Mouse (Mus musculus) fibroblast of lung, adult 2 months (primary cell): ENCODE measurements at regions not wholly inside any gene's neighbourhood (a gene's known extent, or its start where the extent isn't known, plus 50 kb on each side); places are given as distances from the start of the nearest gene placed in this dataset.

Experiments used
- DNase-seq: peaks from one replicate; pipeline ENCODE4 v3.0.0-alpha.2; 2011; ENCODE audit warnings: low read depth

DNA sequence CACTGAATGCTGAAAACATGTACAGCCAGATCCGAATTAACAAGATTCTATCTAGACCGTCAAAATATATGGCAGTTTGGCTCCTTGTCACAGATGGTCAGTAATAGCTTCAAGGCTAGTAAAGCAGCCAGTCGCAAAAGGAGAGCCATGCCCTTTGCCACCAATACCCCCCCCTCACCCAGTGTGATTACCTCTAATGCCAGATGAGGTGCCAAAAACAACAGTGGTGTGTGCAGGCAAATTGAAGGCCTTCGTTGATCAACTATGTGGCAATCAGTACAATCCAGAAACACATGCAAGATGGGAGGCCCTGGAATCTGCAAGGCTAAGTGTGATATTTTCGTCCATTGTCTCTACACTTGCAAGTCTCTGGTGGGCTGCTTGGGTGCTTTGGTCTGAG, 75.8 kb upstream of the Kcnd3 start:
- peak; percentile 14 for DNase-seq

DNA sequence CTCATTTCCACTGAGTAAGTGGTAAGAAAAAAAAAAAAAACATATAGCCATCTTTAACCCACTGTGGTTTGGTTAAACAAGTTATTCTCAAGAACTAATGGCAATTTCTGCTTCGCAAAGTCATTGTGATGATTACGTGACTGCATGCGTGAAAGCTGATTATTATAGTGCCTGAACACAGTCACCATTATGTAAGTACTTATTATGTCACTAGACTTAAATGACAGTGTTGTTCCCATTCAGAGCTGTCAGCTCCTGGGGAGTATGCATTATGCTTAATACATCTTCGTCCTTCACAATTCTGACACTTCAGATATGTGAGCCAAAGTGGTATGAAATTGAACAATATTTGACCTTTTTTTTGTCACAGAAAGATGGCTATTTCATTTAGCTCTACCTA, 71.3 kb upstream of the Kcnd3 start:
- no peak for DNase-seq

DNA sequence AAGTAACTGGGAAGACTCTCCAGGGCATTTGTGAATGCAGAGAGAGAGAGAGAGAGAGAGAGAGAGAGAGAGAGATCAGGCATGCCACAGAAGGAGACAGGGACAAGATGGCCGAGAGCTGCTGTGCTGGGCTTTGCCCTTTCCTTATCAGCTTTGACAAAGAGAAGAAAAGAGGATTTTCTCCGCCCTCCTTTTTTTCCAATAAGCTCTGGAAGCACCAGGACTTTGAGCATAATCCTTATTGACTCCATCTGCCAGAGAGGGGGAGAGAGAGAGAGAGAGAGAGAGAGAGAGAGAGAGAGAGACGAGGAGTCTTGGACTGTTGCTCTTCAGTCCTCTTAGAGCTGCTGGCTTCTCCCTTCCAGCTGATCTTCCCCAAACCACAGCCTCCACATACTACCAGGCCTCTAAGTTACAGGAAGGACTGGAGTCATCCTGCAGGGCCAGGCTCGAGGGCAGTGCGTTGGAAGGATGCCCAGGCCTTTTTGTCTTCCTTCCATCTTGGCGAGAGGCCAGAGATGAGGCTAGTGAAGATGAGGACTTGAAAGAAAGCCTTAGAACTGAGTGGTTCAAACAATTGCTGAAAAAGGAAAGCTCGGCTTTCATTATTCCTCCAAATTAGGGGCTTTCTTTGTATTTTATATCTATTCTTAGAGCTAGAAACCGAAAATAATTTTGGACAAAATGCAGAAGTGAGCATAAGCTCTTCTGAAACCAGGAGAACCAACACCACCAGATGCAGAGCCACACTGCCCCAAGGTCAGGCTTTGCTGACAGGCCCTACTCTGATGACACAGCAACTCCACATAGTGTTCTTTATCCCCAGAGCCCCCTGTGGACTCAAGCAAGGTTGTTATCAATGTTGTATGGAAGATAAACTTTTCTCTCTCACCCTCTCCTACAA, 59.3 kb upstream of the Kcnd3 start:
- DNase-seq, result no peak
